Mouse (Mus musculus) c-Kit-positive CD71-positive TER-119-negative erythroid progenitor cells, embryonic 14.5 days (primary cell): Measurements from ENCODE around the gene Tm2d3.

Experiments used
- DNase-seq: peaks from one replicate; pipeline ENCODE4 v3.0.0-alpha.2; 2013; ENCODE audit warnings: low read depth

Tm2d3 gene

GRCm38 (mm10) chr7:65690869-65691268, at the start of gene Tm2d3:
TSS of gene Tm2d3 (plus strand) at chr7:65691169.
- DNase-seq: no peak

- DNase-seq: no peak
Observed at GRCm38 (mm10) chr7:65642371-65643304, 48.3 kb upstream of the Tm2d3 start.

- no peak for DNase-seq
Observed at GRCm38 (mm10) chr7:65643861-65644421, 47.0 kb upstream of the Tm2d3 start.

GRCm38 (mm10) chr7:65644643-65645351, 46.2 kb upstream of the Tm2d3 start, which contains the start of gene Tarsl2:
TSS of gene Tarsl2 (plus strand) at chr7:65644898.
- DNase-seq: peak; percentile 91

GRCm38 (mm10) chr7:65645996-65646395, 45.0 kb upstream of the Tm2d3 start:
- DNase-seq: no peak

- DNase-seq: no peak
Observed at GRCm38 (mm10) chr7:65650662-65651061, 40.3 kb upstream of the Tm2d3 start.

- DNase-seq: no peak
Observed at GRCm38 (mm10) chr7:65657490-65658120, 33.4 kb upstream of the Tm2d3 start.

- no peak for DNase-seq
Observed at GRCm38 (mm10) chr7:65663225-65663790, 27.7 kb upstream of the Tm2d3 start.

- no peak for DNase-seq
Observed at GRCm38 (mm10) chr7:65663886-65664285, 27.1 kb upstream of the Tm2d3 start.

- no peak for DNase-seq
Observed at GRCm38 (mm10) chr7:65667491-65667890, 23.5 kb upstream of the Tm2d3 start.

- DNase-seq: no peak
Observed at GRCm38 (mm10) chr7:65678050-65678449, 12.9 kb upstream of the Tm2d3 start.

GRCm38 (mm10) chr7:65678900-65679595, 11.9 kb upstream of the Tm2d3 start:
- DNase-seq: no peak

GRCm38 (mm10) chr7:65681166-65681565, 9.8 kb upstream of the Tm2d3 start:
- DNase-seq: no peak

- DNase-seq: no peak
Observed at GRCm38 (mm10) chr7:65684256-65684835, 6.6 kb upstream of the Tm2d3 start.

- no peak for DNase-seq
Observed at GRCm38 (mm10) chr7:65686664-65687063, 4.3 kb upstream of the Tm2d3 start.

GRCm38 (mm10) chr7:65691929-65692605, 1.1 kb downstream of the Tm2d3 start:
- DNase-seq: no peak

- DNase-seq: no peak
Observed at GRCm38 (mm10) chr7:65692883-65693282, 1.9 kb downstream of the Tm2d3 start.

GRCm38 (mm10) chr7:65693301-65693821, 2.4 kb downstream of the Tm2d3 start:
- DNase-seq: peak; percentile 56

GRCm38 (mm10) chr7:65696450-65696849, 5.5 kb downstream of the Tm2d3 start:
- DNase-seq: peak; percentile 15

GRCm38 (mm10) chr7:65702076-65702475, 11.1 kb downstream of the Tm2d3 start:
- no peak for DNase-seq
